ENCODE assay signal across 9 mouse cellular contexts in genomic region chr4:9185156-9185875, GRCm38 (mm10).
DNase-seq lines count a peak whose midpoint lies in the region; ATAC-seq and TF ChIP-seq lines count a peak whose summit lies in the region.
"Had no signal": no experiment of that assay in that cellular context is flagged by ENCODE, and none has a peak within 500 bp of the region (broad histone marks: within the 10 kb centered on the region; RNA-seq: fewer than 3 reads in every experiment).

No protein-coding gene starts in this region.

- H3K9me3 ChIP-seq in embryonic facial prominence, embryonic 13.5 days: no peaks in the 10 kb centered on the region
- no peaks in the 10 kb centered on the region for H3K9me3 ChIP-seq in hindbrain, postnatal 0 days (ENCODE audit: low read length)

- peak overlapping the region; percentile 52 for H3K4me2 ChIP-seq in embryonic facial prominence, embryonic 13.5 days
- H3K4me2 ChIP-seq in hindbrain, postnatal 0 days (ENCODE audit: low read depth, low read length): peak overlapping the region; percentile 51

- no peaks in the 10 kb centered on the region for H3K36me3 ChIP-seq in embryonic facial prominence, embryonic 13.5 days
- no peaks in the 10 kb centered on the region for H3K36me3 ChIP-seq in hindbrain, postnatal 0 days (ENCODE audit: insufficient read depth, low read length)

- DNase-seq in gastrocnemius, adult 2 months: no peak
- DNase-seq in gastrocnemius, postnatal 4 days (ENCODE audit: low spot score in 2 of 2): no peak
- DNase-seq in hindbrain, postnatal 0 days (ENCODE audit: low spot score): no peak
- DNase-seq in neural tube, embryonic 10.5 days (ENCODE audit: extremely low spot score, low spot score): peak; percentile 24
- no peak for DNase-seq in left cerebral cortex, postnatal 36 days (ENCODE audit: low spot score in 2 of 2)
- DNase-seq in Muller cell, postnatal 12 days (ENCODE audit: inconsistent ontology term): no peak

- H3K4me1 ChIP-seq in embryonic facial prominence, embryonic 13.5 days: peaks cover 12% of the 10 kb centered on the region
- peaks cover 5% of the 10 kb centered on the region; the same call in 1 of the 2 replicates for H3K4me1 ChIP-seq in hindbrain, postnatal 0 days (ENCODE audit: insufficient read depth, low read length)

- peak overlapping the region; percentile 22; the same call in 1 of the 2 replicates for H3K9ac ChIP-seq in embryonic facial prominence, embryonic 13.5 days
- no peak overlapping the region for H3K9ac ChIP-seq in hindbrain, postnatal 0 days (replicated peaks; ENCODE audit: low read length)

- H3K27me3 ChIP-seq in embryonic facial prominence, embryonic 13.5 days: no peaks in the 10 kb centered on the region
- no peaks in the 10 kb centered on the region for H3K27me3 ChIP-seq in hindbrain, postnatal 0 days (ENCODE audit: insufficient read depth, low read length)

- TF ChIP-seq CTCF in gastrocnemius, adult 2 months (IDR thresholded peaks at IDR 0.05): no peak
- no peak for TF ChIP-seq CTCF in hindbrain, postnatal 0 days (IDR thresholded peaks at IDR 0.05; ENCODE audit: low read depth)

- peak overlapping the region; percentile 51; the same call in 1 of the 2 replicates for H3K4me3 ChIP-seq in gastrocnemius, adult 2 months
- H3K4me3 ChIP-seq in embryonic facial prominence, embryonic 13.5 days: peak overlapping the region; percentile 27; the same call in 1 of the 2 replicates
- no peak overlapping the region for H3K4me3 ChIP-seq in hindbrain, postnatal 0 days (ENCODE audit: low read length)

- no peak overlapping the region for H3K27ac ChIP-seq in gastrocnemius, adult 2 months
- H3K27ac ChIP-seq in embryonic facial prominence, embryonic 13.5 days: no peak overlapping the region
- no peak overlapping the region; the same call in 1 of the 2 replicates for H3K27ac ChIP-seq in hindbrain, postnatal 0 days
- H3K27ac ChIP-seq: macrophage had no signal

- WGBS in embryonic facial prominence, embryonic 13.5 days: 52% methylated on average over 14 of the region's 14 CpGs
- 50% methylated on average over 14 of the region's 14 CpGs for WGBS in hindbrain, postnatal 0 days

- intact Hi-C loops in gastrocnemius, adult 2 months (cut with DNase I): no loop called here
- intact Hi-C loops in left cerebral cortex, postnatal 36 days (cut with DNase I): no loop called here

- no peak for ATAC-seq in embryonic facial prominence, embryonic 13.5 days (ENCODE audit: insufficient number of reproducible peaks, insufficient read depth, low FRiP score, low TSS enrichment, low read depth)
- ATAC-seq in hindbrain, postnatal 0 days: 0 out of 2 replicates have a peak, but pooled peaks have one; percentile 6
- no peak for ATAC-seq in megakaryocyte-erythroid progenitor cell, adult 5-6 weeks (replicated peaks; ENCODE audit: low FRiP score, low TSS enrichment, poor library complexity, severe bottlenecking)
